Comparison of ENCODE assay signal across 30 mouse cellular contexts in the genomic region with DNA sequence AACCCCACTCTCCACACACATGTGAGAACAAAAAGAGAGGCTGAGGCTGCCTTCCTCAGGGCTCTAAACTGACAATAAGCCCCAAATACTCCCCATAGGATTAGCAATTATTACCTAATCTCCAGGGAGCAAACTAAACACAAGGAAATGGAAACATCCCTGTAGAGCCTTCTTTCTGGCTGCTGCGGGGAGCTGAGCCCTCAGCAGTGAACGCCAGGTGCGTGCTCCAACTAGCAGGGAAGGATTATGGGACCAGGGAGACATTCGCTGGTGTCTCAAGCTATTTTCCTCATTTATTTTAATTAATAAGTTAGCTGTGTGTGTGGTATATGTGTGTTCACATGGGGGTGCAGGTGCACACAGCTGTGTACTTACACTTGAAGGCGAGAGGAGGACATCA.
DNase-seq lines count a peak whose midpoint lies in the region; ATAC-seq and TF ChIP-seq lines count a peak whose summit lies in the region.
"Had no signal": no experiment of that assay in that cellular context is flagged by ENCODE, and none has a peak within 500 bp of the region (broad histone marks: within the 10 kb centered on the region; RNA-seq: fewer than 3 reads in every experiment).

No protein-coding gene starts in this region.

- peaks cover 38% of the 10 kb centered on the region for H3K79me3 ChIP-seq in C2C12 (ENCODE audit: low read depth)

- no peak overlapping the region for H3K9ac ChIP-seq in forebrain, embryonic 11.5 days (ENCODE audit: low read length)
- H3K9ac ChIP-seq in forebrain, embryonic 15.5 days (replicated peaks) = no peak overlapping the region
- H3K9ac ChIP-seq in midbrain, embryonic 11.5 days (ENCODE audit: low read length) = no peak overlapping the region
- no peak overlapping the region for H3K9ac ChIP-seq in midbrain, embryonic 13.5 days (replicated peaks)
- H3K9ac ChIP-seq: forebrain, embryonic 13.5 days; forebrain, postnatal 0 days; heart, embryonic 13.5 days; hindbrain, embryonic 14.5 days had no signal

- no peaks in the 10 kb centered on the region for H3K36me3 ChIP-seq in forebrain, embryonic 11.5 days (ENCODE audit: control insufficient read depth, insufficient read depth, low read length)
- no peaks in the 10 kb centered on the region for H3K36me3 ChIP-seq in forebrain, embryonic 15.5 days
- H3K36me3 ChIP-seq in midbrain, embryonic 11.5 days (ENCODE audit: control insufficient read depth, insufficient read depth, low read length) = no peaks in the 10 kb centered on the region
- H3K36me3 ChIP-seq in midbrain, embryonic 13.5 days = no peaks in the 10 kb centered on the region
- peaks cover 14% of the 10 kb centered on the region for H3K36me3 ChIP-seq in C2C12 (ENCODE audit: control insufficient read depth, insufficient read depth)
- no peaks in the 10 kb centered on the region for H3K36me3 ChIP-seq in myocyte (ENCODE audit: control insufficient read depth, insufficient read depth)
- H3K36me3 ChIP-seq: heart, embryonic 10.5 days; heart, embryonic 13.5 days had no signal

- H3K79me2 ChIP-seq in C2C12 (ENCODE audit: control insufficient read depth, insufficient read depth) = peaks cover 58% of the 10 kb centered on the region
- H3K79me2 ChIP-seq in myocyte (ENCODE audit: control insufficient read depth, insufficient read depth) = peaks cover 11% of the 10 kb centered on the region

- H3K4me3 ChIP-seq in forebrain, embryonic 11.5 days (ENCODE audit: low read depth, low read length) = no peak overlapping the region
- no peak overlapping the region for H3K4me3 ChIP-seq in forebrain, embryonic 15.5 days
- H3K4me3 ChIP-seq in midbrain, embryonic 11.5 days (ENCODE audit: low read depth, low read length) = no peak overlapping the region
- H3K4me3 ChIP-seq in midbrain, embryonic 13.5 days (replicated peaks) = no peak overlapping the region
- H3K4me3 ChIP-seq in C2C12 (ENCODE audit: insufficient read depth, poor library complexity, severe bottlenecking) (peak overlapping the region; percentile 31), myocyte (peak overlapping the region; percentile 21)
- H3K4me3 ChIP-seq: erythroblast, embryonic 14.5 days; forebrain, embryonic 13.5 days; heart, embryonic 10.5 days; heart, embryonic 13.5 days had no signal

- H3K27me3 ChIP-seq in forebrain, embryonic 11.5 days (ENCODE audit: control insufficient read depth, insufficient read depth, low read length) = no peaks in the 10 kb centered on the region
- no peaks in the 10 kb centered on the region for H3K27me3 ChIP-seq in forebrain, embryonic 15.5 days
- H3K27me3 ChIP-seq in midbrain, embryonic 11.5 days (ENCODE audit: control insufficient read depth, insufficient read depth, low read length) = no peaks in the 10 kb centered on the region
- H3K27me3 ChIP-seq in midbrain, embryonic 13.5 days = no peaks in the 10 kb centered on the region
- H3K27me3 ChIP-seq in C2C12 (ENCODE audit: control insufficient read depth, insufficient read depth, insufficient read length) (no peaks in the 10 kb centered on the region), myocyte (ENCODE audit: control insufficient read depth, insufficient read depth, insufficient read length) (no peaks in the 10 kb centered on the region)
- H3K27me3 ChIP-seq: forebrain, embryonic 13.5 days; heart, embryonic 13.5 days had no signal

- no peak for TF ChIP-seq CTCF in C2C12 (IDR thresholded peaks at IDR 0.05; ENCODE audit: control insufficient read depth, insufficient read depth, insufficient read length)

- 38% methylated on average over 5 of the region's 5 CpGs for whole genome bisulfite sequencing in forebrain, embryonic 11.5 days
- 34% methylated on average over 5 of the region's 5 CpGs for WGBS in forebrain, embryonic 15.5 days
- WGBS in midbrain, embryonic 11.5 days = 40% methylated on average over 5 of the region's 5 CpGs
- 31% methylated on average over 5 of the region's 5 CpGs for WGBS in midbrain, embryonic 13.5 days

- H3K4me2 ChIP-seq in forebrain, embryonic 11.5 days (ENCODE audit: low read depth, low read length, severe bottlenecking) = no peak overlapping the region
- no peak overlapping the region for H3K4me2 ChIP-seq in forebrain, embryonic 15.5 days (replicated peaks)
- H3K4me2 ChIP-seq in midbrain, embryonic 11.5 days = no peak overlapping the region
- H3K4me2 ChIP-seq in midbrain, embryonic 13.5 days (replicated peaks) = no peak overlapping the region
- H3K4me2 ChIP-seq in myocyte (ENCODE audit: low read depth) = peak overlapping the region; percentile 76
- H3K4me2 ChIP-seq: forebrain, embryonic 13.5 days; hindbrain, embryonic 14.5 days had no signal

- no peak for ATAC-seq in forebrain, embryonic 11.5 days (replicated peaks; ENCODE audit: low FRiP score)
- no peak for ATAC-seq in forebrain, embryonic 15.5 days (replicated peaks)
- ATAC-seq in midbrain, embryonic 11.5 days (ENCODE audit: low FRiP score) = no peak
- ATAC-seq in midbrain, embryonic 13.5 days = no peak
- ATAC-seq: CD4-positive, CD25-positive, alpha-beta regulatory T cell, adult 4 months; forebrain, embryonic 13.5 days; forebrain, postnatal 0 days; inflammation-experienced regulatory T-cells, adult 6 months had no signal

- H3K27ac ChIP-seq in forebrain, embryonic 11.5 days (ENCODE audit: low read depth, low read length) = no peak overlapping the region
- H3K27ac ChIP-seq in forebrain, embryonic 15.5 days (replicated peaks) = no peak overlapping the region
- H3K27ac ChIP-seq in midbrain, embryonic 11.5 days (ENCODE audit: low read depth, low read length) = no peak overlapping the region
- H3K27ac ChIP-seq in midbrain, embryonic 13.5 days = no peak overlapping the region
- H3K27ac ChIP-seq: forebrain, embryonic 13.5 days; heart, embryonic 13.5 days; hindbrain, embryonic 14.5 days; hindbrain, postnatal 0 days had no signal

- no peaks in the 10 kb centered on the region for H3K9me3 ChIP-seq in forebrain, embryonic 11.5 days (ENCODE audit: control insufficient read depth, low read length)
- no peaks in the 10 kb centered on the region for H3K9me3 ChIP-seq in forebrain, embryonic 15.5 days
- H3K9me3 ChIP-seq in midbrain, embryonic 11.5 days (ENCODE audit: control insufficient read depth, low read length) = no peaks in the 10 kb centered on the region
- H3K9me3 ChIP-seq in midbrain, embryonic 13.5 days = no peaks in the 10 kb centered on the region
- H3K9me3 ChIP-seq: forebrain, embryonic 13.5 days; heart, embryonic 10.5 days; heart, embryonic 13.5 days had no signal

- no peak for TF ChIP-seq POLR2A in myocyte (IDR thresholded peaks at IDR 0.05; ENCODE audit: insufficient read length, low read depth)

- H3K4me1 ChIP-seq in forebrain, embryonic 11.5 days (replicated peaks; ENCODE audit: control insufficient read depth, insufficient read depth, low read length) = 0 out of 2 replicates have a peak, but pooled peaks cover 6% of the 10 kb centered on the region
- no peaks in the 10 kb centered on the region; the same call in 1 of the 2 replicates for H3K4me1 ChIP-seq in forebrain, embryonic 15.5 days
- peaks cover 11% of the 10 kb centered on the region for H3K4me1 ChIP-seq in midbrain, embryonic 11.5 days (ENCODE audit: control insufficient read depth, insufficient read depth, low read length)
- peaks cover 11% of the 10 kb centered on the region for H3K4me1 ChIP-seq in midbrain, embryonic 13.5 days (replicated peaks)

- no peak overlapping the region for H3ac ChIP-seq in C2C12 (ENCODE audit: control insufficient read depth, insufficient read length, low read depth)
- no peak overlapping the region for H3ac ChIP-seq in myocyte (ENCODE audit: control insufficient read depth, insufficient read length)

- DNase-seq in forebrain, embryonic 11.5 days (ENCODE audit: low spot score) = peak; percentile 45
- peak; percentile 65 for DNase-seq in midbrain, embryonic 11.5 days (ENCODE audit: low spot score, missing footprints)
- DNase-seq in urinary bladder, adult 18-20 months (ENCODE audit: low spot score in 2 of 2) = no peak
- DNase-seq in right cerebral cortex, postnatal 4 days = no peak
- DNase-seq: adrenal gland, adult 2 months; adrenal gland, postnatal 14 days; B cell, adult 2 months; cerebellum, adult 11 months; cerebellum, adult 8-10 months; cerebellum, postnatal 10 days; cerebellum, postnatal 36 days; embryo, embryonic 11 days; forebrain, postnatal 0 days; gastrocnemius, adult 2 months; gastrocnemius, postnatal 14 days; heart, adult 18-20 months; heart, postnatal 14 days; heart, postnatal 4 days had no signal

TF ChIP-seq in C2C12, 6 proteins besides CTCF, POLR2A, EP300 and RAD21:
- no peak for TF ChIP-seq MAX (IDR thresholded peaks at IDR 0.05)
- TF ChIP-seq USF1 (IDR thresholded peaks at IDR 0.05; ENCODE audit: low read depth) = no peak
- no peak for TF ChIP-seq MYOG (IDR thresholded peaks at IDR 0.05; ENCODE audit: control insufficient read depth, extremely low read depth, insufficient read length)
- TF ChIP-seq MYOD1 (IDR thresholded peaks at IDR 0.05; ENCODE audit: control insufficient read depth, insufficient read length, low read depth) = no peak
TF ChIP-seq in C2C12: peak in this region for 0.

TF ChIP-seq in myocyte, 11 proteins besides CTCF, POLR2A, EP300 and RAD21:
- TF ChIP-seq REST (IDR thresholded peaks at IDR 0.05; ENCODE audit: insufficient read depth, insufficient read length) = no peak

Comparison
In these comparisons a context has a peak if more than half of its experiments do, and no peak if none do; other contexts are left out.
1. DNase-seq: peak in forebrain, embryonic 11.5 days (single experiment) and midbrain, embryonic 11.5 days (single experiment); none in urinary bladder, adult 18-20 months (0 of 2) and right cerebral cortex, postnatal 4 days (single experiment).
2. H3K4me3 ChIP-seq: peak in C2C12 (single experiment) and myocyte (single experiment); none in forebrain, embryonic 11.5 days (single experiment), forebrain, embryonic 15.5 days (single experiment), midbrain, embryonic 11.5 days (single experiment) and midbrain, embryonic 13.5 days (single experiment).